Mouse (Mus musculus) olfactory bulb, adult 2 months (tissue): ENCODE results near the gene Rbfox3. TPM values are rescaled to one million over a fixed set of nuclear protein-coding genes. Genes with fewer than 3 reads are reported as not detected.

Experiments used
- H3K27ac ChIP-seq: fragments of 200-500 bp; 2 replicates; pipeline ENCODE4 v1.5.1; 2012; ENCODE audit warnings: low read depth, low read length; ENCODE audit not compliant: insufficient read depth
- H3K4me1 ChIP-seq: fragments of 200-500 bp; 2 replicates; pipeline ENCODE4 v1.6.1; 2012; ENCODE audit warnings: low read length; ENCODE audit not compliant: control insufficient read depth, insufficient read depth
- H3K4me3 ChIP-seq: fragments of 200-500 bp; 2 replicates; pipeline ENCODE4 v1.5.1; 2012; ENCODE audit warnings: mild to moderate bottlenecking, low read depth, low read length, moderate library complexity; ENCODE audit not compliant: insufficient read depth
- CTCF ChIP-seq: fragments of 200-500 bp; IDR thresholded peaks from 2 replicates; pipeline ENCODE4 v1.5.1; 2012; ENCODE audit warnings: low read depth, mild to moderate bottlenecking, low read length, moderate library complexity; ENCODE audit not compliant: insufficient read depth
- POLR2A ChIP-seq: fragments of 200-500 bp; IDR thresholded peaks from 2 replicates; pipeline ENCODE4 v1.6.1; 2012; ENCODE audit warnings: mild to moderate bottlenecking, low read depth, low read length, moderate library complexity; ENCODE audit not compliant: insufficient read depth
- WGBS: fragments of 180-500 bp; shearing (Covaris S2); methylation state at CpG from one replicate; pipeline ENCODE4 v1.1.7; 2018; 5-methylcytosine and 5-hydroxymethylcytosine counted together
- polyA plus RNA-seq: library from polyadenylated mRNA; stranded (reverse); fragments of >200 nt; gene quantifications from 2 replicates; pipeline ENCODE4 v1.2.4, GENCODE M21; 2012; ENCODE audit warnings: low replicate concordance; ENCODE audit not compliant: missing spikeins, insufficient read depth, insufficient read length

Gene Rbfox3
- polyA plus RNA-seq, 1 experiment: not detected

DNA sequence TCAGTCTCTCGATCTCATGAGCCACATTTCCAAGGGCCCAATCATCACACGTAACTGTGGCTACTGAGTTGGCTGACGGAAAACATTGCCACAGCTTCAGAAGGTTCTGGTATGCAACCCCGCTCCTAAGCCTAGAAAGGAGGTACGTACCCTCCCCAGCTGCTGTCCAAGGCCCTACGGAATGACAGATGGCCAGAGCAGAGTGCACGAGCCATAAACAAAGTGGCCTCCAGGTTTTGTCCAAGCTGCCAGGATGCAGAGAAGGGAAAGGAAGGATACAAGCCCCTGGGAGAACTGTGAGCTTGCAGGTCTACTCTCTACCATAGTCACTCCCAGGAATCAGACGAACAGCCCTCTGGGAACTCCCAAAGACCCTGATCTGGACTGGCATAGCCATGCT is 327.8 kb downstream of the Rbfox3 start:
- WGBS: 87% methylated on average over 8 of the region's 8 CpGs
- Histone ChIP-seq H3K4me1 (peaks cover 47% of the 10 kb centered on the region), H3K27ac (no peak overlapping the region), H3K4me3 (no peak overlapping the region)
- TF ChIP-seq CTCF (no peak), POLR2A (no peak)

DNA sequence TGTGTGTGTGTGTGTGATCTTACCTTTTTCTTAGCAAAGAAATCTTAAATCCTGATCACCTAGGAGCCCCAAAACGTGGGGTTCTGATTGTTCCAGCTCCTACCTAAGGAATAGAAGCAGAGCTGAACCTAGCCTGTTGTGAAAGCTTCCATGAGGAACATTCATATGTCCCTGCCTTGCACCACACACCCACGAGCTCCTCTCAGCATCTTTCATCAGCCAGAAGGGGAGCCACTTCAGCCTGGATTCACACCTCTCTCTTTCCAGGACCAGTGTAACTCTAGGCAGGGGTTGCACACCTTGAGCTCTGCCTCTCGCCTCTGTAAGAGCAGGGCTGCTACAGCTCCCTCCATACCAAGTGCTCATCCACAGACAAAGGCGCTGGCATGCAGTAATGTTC is 330.4 kb downstream of the Rbfox3 start:
- TF ChIP-seq POLR2A (no peak), CTCF (no peak)
- WGBS: 39% methylated on average over 4 of the region's 4 CpGs
- Histone ChIP-seq H3K4me1 (peaks cover 52% of the 10 kb centered on the region), H3K27ac (no peak overlapping the region), H3K4me3 (no peak overlapping the region)

DNA sequence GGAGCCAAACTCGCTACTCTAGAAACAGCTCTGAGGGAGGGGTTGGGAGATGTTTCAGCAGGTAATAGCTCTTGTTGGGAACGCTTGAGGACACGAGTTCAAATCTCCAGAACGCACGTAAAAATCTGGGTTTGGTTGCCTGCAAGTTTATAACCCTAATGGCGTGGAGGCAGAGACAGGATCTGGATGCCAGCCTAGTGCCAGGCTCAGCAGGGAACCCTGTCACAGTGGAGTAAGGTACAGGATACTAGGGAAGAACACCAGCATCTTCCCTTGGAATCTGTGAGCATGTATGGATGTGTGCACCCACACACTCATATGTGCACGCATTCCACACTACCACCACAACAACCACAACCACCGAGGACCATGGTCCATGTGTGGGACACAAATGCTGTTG is 331.8 kb downstream of the Rbfox3 start:
- no peak overlapping the region for H3K4me3 ChIP-seq
- peaks cover 53% of the 10 kb centered on the region for H3K4me1 ChIP-seq
- no peak for TF ChIP-seq CTCF
- no peak for TF ChIP-seq POLR2A
- no peak overlapping the region for H3K27ac ChIP-seq
- 83% methylated on average over 8 of the region's 8 CpGs for WGBS

DNA sequence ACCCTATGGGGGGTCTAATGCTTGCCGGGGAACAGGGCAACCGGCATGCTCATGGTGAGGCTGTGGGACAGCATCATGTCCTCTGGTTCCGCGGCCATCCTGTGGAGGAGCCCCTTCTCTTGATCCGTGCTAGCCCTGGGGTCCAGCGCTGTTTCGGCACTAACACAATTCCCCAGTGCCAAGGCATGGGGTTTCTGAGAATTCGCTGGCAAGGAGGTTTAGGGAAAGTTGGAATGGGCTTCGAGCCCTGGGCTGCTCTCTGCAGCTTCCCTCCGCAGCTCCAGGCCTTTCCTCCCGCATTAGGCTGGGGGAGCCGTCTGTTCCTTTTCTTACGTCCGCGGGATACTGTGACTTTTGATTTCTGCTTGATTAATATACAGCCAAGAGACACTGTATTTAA is 334.1 kb downstream of the Rbfox3 start:
- 60% methylated on average over 15 of the region's 15 CpGs for WGBS
- TF ChIP-seq POLR2A: no peak
- no peak overlapping the region for H3K4me3 ChIP-seq
- H3K4me1 ChIP-seq: peaks cover 66% of the 10 kb centered on the region
- no peak overlapping the region for H3K27ac ChIP-seq

DNA sequence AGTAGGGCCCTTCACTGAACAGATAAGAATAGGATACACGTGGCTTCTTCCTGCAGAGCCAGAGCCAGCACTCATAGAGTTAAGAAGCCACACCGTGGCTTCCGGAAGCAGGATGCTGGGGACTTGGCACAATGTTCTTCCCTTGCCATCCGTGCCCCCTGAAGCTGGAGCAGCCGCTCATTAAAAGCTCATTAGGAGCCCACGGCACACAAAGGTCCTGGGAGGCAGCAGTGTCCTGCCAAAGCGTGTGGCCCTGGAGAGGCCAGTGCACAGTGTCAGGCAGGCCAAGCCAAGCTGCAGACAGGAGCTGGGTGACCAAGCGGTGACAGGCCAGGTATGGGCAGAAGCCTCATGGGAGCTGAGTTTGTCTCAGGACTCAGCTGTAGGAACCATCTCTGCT is 334.8 kb downstream of the Rbfox3 start:
- Histone ChIP-seq H3K4me1 (peaks cover 69% of the 10 kb centered on the region), H3K27ac (no peak overlapping the region), H3K4me3 (no peak overlapping the region)
- 28% methylated on average over 8 of the region's 8 CpGs for WGBS
- TF ChIP-seq CTCF (no peak), POLR2A (no peak)

DNA sequence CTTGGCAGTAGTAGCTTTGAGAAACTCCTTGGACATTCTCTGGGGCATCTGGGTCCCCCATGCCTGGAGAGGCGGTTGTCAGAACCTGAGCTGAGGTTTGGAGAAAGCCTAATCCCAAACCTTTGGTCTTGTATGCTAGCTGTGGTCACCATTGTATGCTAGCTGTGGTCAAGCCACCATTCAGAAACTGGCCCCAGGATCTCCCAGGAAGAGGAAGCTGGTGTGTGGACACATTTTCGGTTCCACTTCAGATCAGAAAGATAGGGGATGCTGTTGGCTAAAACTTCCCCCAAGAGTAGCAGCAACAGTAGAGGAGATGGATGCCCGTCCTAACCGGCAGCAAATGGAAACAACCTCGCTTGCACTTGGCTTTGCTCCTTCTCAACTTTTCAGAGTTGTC is 337.0 kb downstream of the Rbfox3 start:
- TF ChIP-seq CTCF: no peak
- TF ChIP-seq POLR2A: no peak
- Histone ChIP-seq H3K27ac (no peak overlapping the region), H3K4me3 (no peak overlapping the region), H3K4me1 (peaks cover 72% of the 10 kb centered on the region)
- WGBS: 89% methylated on average over 5 of the region's 5 CpGs

DNA sequence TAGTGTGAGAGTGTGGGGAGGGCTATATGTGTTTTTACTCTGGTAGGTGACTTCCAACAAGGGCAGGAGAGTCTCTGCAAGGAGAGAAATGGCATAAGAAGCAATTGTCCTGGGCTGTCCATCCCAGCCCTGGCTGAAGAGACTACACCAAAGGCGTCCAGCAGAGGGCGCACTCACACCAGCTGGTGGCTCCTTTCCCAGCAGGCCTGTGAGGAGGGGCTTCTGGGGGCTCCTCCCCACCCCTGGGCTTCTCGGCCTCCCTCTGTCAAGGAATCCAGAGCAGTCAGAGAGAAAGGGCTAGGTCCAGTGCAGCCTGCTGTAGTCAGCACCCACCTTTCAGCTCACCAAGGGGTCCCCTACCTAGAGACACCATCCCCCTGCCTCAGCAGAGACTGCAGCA is 337.8 kb downstream of the Rbfox3 start:
- 0% methylated on average over 3 of the region's 3 CpGs for WGBS
- TF ChIP-seq POLR2A: no peak
- TF ChIP-seq CTCF: peak; percentile 77
- Histone ChIP-seq H3K4me1 (peaks cover 77% of the 10 kb centered on the region), H3K4me3 (no peak overlapping the region), H3K27ac (no peak overlapping the region)

DNA sequence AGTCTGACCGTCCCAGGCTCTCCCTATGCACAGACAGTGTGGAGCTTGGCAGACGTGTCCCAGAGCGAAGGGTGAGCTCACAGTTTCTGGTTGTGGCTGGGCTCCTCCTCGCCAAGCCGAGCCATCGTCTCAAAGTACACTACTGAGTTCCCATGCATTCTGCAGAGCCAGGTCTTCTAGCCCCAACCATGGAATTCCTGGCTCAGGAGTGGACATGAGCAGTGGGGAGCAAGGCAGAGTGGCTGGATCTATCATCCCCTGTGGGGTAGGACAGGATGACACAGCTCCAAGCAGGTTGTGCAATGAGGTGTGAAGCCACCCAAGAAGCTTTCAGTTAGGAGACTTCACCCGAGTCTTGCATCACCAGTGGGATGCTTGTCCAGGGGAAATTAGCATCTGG is 338.4 kb downstream of the Rbfox3 start:
- peaks cover 77% of the 10 kb centered on the region for H3K4me1 ChIP-seq
- no peak overlapping the region for H3K4me3 ChIP-seq
- H3K27ac ChIP-seq: no peak overlapping the region
- TF ChIP-seq CTCF (no peak), POLR2A (no peak)
- WGBS: 72% methylated on average over 7 of the region's 7 CpGs

DNA sequence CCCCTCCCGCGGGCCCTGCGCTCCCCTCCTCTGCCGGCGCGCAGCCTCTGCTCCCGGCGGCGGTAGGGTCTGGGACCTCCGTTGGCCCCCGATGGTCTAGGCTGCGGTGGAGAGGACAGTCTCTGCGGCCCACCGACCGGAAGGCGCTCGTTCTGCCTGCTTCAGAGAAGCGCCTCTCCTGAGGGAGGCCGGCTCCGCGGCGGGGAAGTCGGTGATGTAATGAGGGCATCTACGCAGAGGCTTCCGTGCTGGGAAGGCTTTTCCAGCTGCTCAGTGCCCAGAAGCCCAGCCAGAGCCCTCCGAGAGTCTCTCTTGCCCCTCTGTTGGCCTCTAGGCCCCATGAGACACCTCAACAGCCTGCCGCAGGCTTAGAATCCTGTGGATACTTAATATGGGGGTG is 341.2 kb downstream of the Rbfox3 start:
- TF ChIP-seq POLR2A (no peak), CTCF (no peak)
- H3K27ac ChIP-seq: no peak overlapping the region
- under 1% methylated on average over 27 of the region's 27 CpGs for WGBS
- H3K4me1 ChIP-seq: peaks cover 70% of the 10 kb centered on the region
- H3K4me3 ChIP-seq: peak overlapping the region; percentile 55

DNA sequence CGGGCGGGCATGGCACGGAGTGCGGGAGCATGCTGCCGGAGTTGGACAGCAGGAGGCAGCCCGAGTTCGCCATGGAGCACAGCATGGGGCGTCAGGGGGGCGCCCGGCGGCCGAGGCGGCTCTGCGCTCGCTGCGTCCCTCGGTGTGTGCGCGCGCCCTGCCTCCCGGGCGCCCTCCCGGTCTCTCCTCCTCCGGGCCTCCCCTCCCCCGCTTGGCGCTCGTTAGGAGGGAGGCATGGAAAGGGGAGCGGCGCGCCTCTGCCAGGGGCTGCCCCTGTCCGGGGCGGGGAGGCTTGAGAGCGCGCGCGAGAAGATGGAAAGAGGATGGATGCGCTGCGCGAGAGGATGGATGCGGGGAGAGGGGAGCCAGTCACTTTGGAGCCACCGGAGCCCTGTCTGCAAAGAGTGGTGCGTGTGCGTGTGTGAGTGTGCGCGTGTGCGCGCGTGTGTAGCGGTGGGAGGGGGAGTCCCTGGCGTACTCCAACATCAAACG is 341.8 kb downstream of the Rbfox3 start:
- under 1% methylated on average over 39 of the region's 51 CpGs for WGBS
- H3K27ac ChIP-seq: no peak overlapping the region
- TF ChIP-seq POLR2A: no peak
- no peak for TF ChIP-seq CTCF

More for the DNA sequence above, 341.8 kb downstream of the Rbfox3 start:
- Histone ChIP-seq H3K4me3 (peak overlapping the region; percentile 55), H3K4me1 (peaks cover 70% of the 10 kb centered on the region)
